Mouse (Mus musculus): ENCODE measurements around the gene Fam192a.

DNA sequence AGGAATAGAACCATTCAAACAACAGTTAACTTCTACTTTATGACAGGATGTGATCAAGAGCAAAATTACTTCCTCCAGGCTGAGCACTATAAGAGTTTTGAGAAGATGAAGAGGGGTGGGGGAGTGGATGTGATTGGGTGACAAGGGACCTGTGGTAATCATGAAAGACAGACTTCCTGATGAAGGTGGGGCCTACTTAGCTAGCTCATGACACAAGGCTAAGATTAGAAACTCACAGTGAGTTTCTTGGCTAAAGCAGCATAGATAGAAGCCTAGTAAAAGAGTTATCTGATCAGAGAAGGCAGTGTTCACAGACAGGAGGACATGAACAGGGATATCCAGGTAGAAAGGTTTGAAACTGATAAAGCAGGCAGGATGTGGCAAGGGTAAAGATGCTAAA lies 32.4 kb upstream of the Fam192a start:
- no peak for TF ChIP-seq CTCF (conservative IDR thresholded peaks at IDR 0.05 in 1 of 2, IDR thresholded peaks at IDR 0.05 in 1 of 2; ENCODE audit: low read depth in 2 of 2, low read length in 2 of 2)
- no peak for TF ChIP-seq EP300 (IDR thresholded peaks at IDR 0.05; ENCODE audit: low read length)
- TF ChIP-seq MAX (IDR thresholded peaks at IDR 0.05; ENCODE audit: low read length): no peak
- TF ChIP-seq HCFC1 (IDR thresholded peaks at IDR 0.05; ENCODE audit: low read depth, low read length): no peak
- no peak for TF ChIP-seq MYC (IDR thresholded peaks at IDR 0.05; ENCODE audit: low read depth, low read length)
- no peak for TF ChIP-seq USF2 (conservative IDR thresholded peaks at IDR 0.05; ENCODE audit: low read depth, low read length)
- no peak for TF ChIP-seq CHD2 (IDR thresholded peaks at IDR 0.05; ENCODE audit: low read length)
- TF ChIP-seq ETS1 (conservative IDR thresholded peaks at IDR 0.05; ENCODE audit: low read depth, low read length): no peak
- TF ChIP-seq ELF1 (IDR thresholded peaks at IDR 0.05; ENCODE audit: low read depth, low read length): no peak
- no peak for TF ChIP-seq RAD21 (IDR thresholded peaks at IDR 0.05; ENCODE audit: low read depth, low read length)
- TF ChIP-seq NELFE (IDR thresholded peaks at IDR 0.05; ENCODE audit: low read depth, low read length): no peak
- TF ChIP-seq USF1 (IDR thresholded peaks at IDR 0.05; ENCODE audit: low read depth, low read length): no peak
- no peak for TF ChIP-seq KAT2A (IDR thresholded peaks at IDR 0.05; ENCODE audit: insufficient replicate concordance, low read length)
- no peak for TF ChIP-seq ZKSCAN1 (IDR thresholded peaks at IDR 0.05; ENCODE audit: borderline replicate concordance, low read depth, low read length)

All from CH12.LX (cell line).